Mouse (Mus musculus): ENCODE data around the gene Braf. TPM values are rescaled to one million over a fixed set of nuclear protein-coding genes. Genes with fewer than 3 reads are reported as not detected.
A peak's percentile ranks its signal among the peaks of the same experiment; 100 is the strongest.
"Not testable (repeated sequence)": the region's sequence is repeated elsewhere in the genome, so short reads cannot be mapped to it uniquely, and the experiment has no call there.

Gene Braf
- polyA plus RNA-seq, 1 experiment from 2014 or later = 19.6 TPM

DNA sequence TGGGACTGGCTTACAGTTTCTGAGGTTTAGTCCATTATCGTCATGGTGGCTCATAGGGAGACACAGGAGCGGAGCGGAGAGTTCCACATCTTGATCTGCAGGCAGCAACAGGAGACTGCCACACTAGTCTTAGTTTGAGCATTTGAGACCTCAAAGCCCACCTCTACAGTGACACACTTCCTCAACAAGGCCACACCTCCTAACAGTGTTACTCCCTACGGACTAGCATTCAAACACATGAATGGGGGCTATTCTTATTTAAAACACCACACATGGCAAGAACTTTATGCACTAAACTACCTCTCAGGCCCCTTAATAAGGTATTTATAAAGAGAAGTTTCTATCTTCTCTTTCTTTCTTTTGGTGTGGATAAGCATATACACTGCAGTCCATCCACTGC lies 19.6 kb downstream of the Braf start:
- WGBS = 95% methylated on average over 4 of the region's 4 CpGs
- H3K36me3 ChIP-seq (ENCODE audit: insufficient read depth) = no peaks in the 10 kb centered on the region
- no peaks in the 10 kb centered on the region for H3K4me1 ChIP-seq (ENCODE audit: insufficient read depth)
- no peak overlapping the region for H3K9ac ChIP-seq
- no peak for TF ChIP-seq CTCF (IDR thresholded peaks at IDR 0.05; ENCODE audit: low read depth)
- DNase-seq (no peak), ATAC-seq (ENCODE audit: insufficient read depth) (no peak)
- no peak overlapping the region for H3K4me3 ChIP-seq (ENCODE audit: low read depth, low read length)
- H3K9me3 ChIP-seq (ENCODE audit: low read depth, low read length) = no peaks in the 10 kb centered on the region
- no peak overlapping the region for H3K27ac ChIP-seq (ENCODE audit: low read depth)
- no peak overlapping the region for H3K4me2 ChIP-seq
- H3K27me3 ChIP-seq (ENCODE audit: insufficient read depth, low read length) = no peaks in the 10 kb centered on the region

DNA sequence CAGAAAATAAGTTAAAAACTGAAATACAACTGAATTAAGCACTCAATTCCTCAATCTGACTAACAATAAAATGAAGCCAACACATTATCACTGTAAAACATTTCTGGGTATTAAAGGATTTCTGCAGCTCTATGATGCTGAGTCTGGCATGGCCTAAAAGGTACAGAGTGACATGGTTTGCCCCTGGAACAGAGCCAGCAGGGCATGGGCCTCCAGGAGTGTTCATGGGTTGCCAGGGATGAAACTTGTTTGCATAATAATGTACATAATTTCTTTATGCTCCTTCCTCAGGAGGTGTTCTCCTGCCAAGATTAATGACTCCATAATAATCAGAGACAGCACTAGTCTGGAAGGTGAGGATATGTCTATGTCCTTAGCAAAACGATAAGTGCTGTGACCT lies 32.1 kb downstream of the Braf start:
- H3K4me3 ChIP-seq (ENCODE audit: low read depth, low read length) = no peak overlapping the region
- no peaks in the 10 kb centered on the region for H3K4me1 ChIP-seq (ENCODE audit: insufficient read depth)
- no peaks in the 10 kb centered on the region for H3K27me3 ChIP-seq (ENCODE audit: insufficient read depth, low read length)
- no peak for ATAC-seq (ENCODE audit: insufficient read depth)
- H3K27ac ChIP-seq (ENCODE audit: low read depth) = no peak overlapping the region
- no peak overlapping the region for H3K4me2 ChIP-seq
- no peak for DNase-seq
- H3K9ac ChIP-seq = no peak overlapping the region
- no peaks in the 10 kb centered on the region for H3K36me3 ChIP-seq (ENCODE audit: insufficient read depth)
- no peak for TF ChIP-seq CTCF (IDR thresholded peaks at IDR 0.05; ENCODE audit: low read depth)
- H3K9me3 ChIP-seq (ENCODE audit: low read depth, low read length) = no peaks in the 10 kb centered on the region
- WGBS = 80% methylated on average over 1 of the region's 1 CpGs

DNA sequence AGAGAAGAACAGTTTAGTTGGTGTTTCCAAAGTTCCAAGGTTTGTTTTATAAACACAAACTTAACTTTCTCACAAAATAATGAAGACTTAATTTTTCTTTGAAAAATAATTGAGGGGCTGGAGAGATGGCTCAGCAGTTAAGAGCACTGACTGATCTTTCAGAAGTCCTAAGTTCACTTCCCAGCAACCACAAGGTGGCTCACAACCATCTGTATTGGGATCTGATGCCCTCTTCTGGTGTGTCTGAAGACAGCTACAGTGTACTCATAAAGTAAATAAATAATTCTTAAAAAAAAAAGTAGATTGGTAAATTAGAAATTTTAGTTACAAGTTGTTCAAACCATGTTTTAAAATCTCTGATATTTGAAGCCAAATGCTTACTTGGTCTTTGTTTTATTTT lies 38.4 kb downstream of the Braf start:
- TF ChIP-seq CTCF (IDR thresholded peaks at IDR 0.05; ENCODE audit: low read depth) = 0 out of 2 replicates have a peak, but pooled peaks have one; percentile 11
- H3K36me3 ChIP-seq (ENCODE audit: insufficient read depth); H3K9ac ChIP-seq; H3K27ac ChIP-seq (ENCODE audit: low read depth); ATAC-seq (ENCODE audit: insufficient read depth); H3K4me2 ChIP-seq; H3K4me3 ChIP-seq (ENCODE audit: low read depth, low read length); DNase-seq; H3K4me1 ChIP-seq (ENCODE audit: insufficient read depth); H3K9me3 ChIP-seq (ENCODE audit: low read depth, low read length); H3K27me3 ChIP-seq (ENCODE audit: insufficient read depth, low read length): not testable (repeated sequence)

DNA sequence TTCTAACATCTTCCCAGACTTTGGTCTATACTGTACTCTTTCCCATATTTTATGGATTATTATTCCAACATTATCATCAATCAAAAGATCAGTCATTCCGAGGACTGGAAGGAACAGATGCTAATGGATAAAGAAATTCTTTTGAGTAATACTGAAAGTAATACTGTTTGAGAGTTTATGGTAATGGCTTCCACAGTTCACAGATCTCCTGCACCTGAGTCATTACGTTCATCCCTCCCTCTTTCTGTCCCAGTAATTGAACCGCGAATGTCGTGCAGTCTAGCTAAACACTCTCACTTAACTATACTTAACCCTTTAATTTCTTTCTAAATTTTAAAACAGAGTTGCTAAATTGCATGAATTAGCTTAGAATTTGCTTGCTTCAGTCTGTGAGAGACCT lies 43.5 kb downstream of the Braf start:
- H3K4me1 ChIP-seq (ENCODE audit: insufficient read depth) = no peaks in the 10 kb centered on the region
- TF ChIP-seq CTCF (IDR thresholded peaks at IDR 0.05; ENCODE audit: low read depth) = no peak
- no peak overlapping the region for H3K4me2 ChIP-seq
- H3K9me3 ChIP-seq (ENCODE audit: low read depth, low read length) = no peaks in the 10 kb centered on the region
- no peak for DNase-seq
- ATAC-seq (ENCODE audit: insufficient read depth) = no peak
- H3K27ac ChIP-seq (ENCODE audit: low read depth) = no peak overlapping the region
- no peak overlapping the region for H3K9ac ChIP-seq
- 53% methylated on average over 5 of the region's 5 CpGs for WGBS
- no peaks in the 10 kb centered on the region for H3K27me3 ChIP-seq (ENCODE audit: insufficient read depth, low read length)
- no peak overlapping the region for H3K4me3 ChIP-seq (ENCODE audit: low read depth, low read length)
- H3K36me3 ChIP-seq (ENCODE audit: insufficient read depth) = peaks cover 9% of the 10 kb centered on the region

DNA sequence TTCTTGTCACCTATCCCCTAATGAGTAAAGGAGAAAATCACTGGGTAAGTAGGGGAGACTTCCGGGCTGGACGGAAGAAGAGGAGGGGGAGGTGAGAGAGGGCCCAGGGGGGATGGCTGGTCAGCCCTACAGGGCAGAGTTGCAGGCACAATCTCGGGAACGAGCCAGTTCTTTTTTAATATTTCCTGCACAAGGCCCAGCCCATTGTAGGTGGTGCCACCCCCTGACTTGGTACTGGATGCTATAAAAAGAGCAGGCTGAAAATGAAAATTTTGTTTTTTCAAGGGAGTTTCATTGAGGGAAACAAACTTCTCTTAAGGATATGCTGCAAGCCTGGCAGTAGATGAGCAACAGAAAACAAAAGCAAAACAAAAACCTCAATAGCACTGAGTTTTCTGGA lies 44.7 kb downstream of the Braf start:
- DNase-seq (no peak), ATAC-seq (ENCODE audit: insufficient read depth) (no peak)
- Histone ChIP-seq H3K9ac (no peak overlapping the region), H3K4me3 (ENCODE audit: low read depth, low read length) (no peak overlapping the region), H3K9me3 (ENCODE audit: low read depth, low read length) (no peaks in the 10 kb centered on the region), H3K27ac (ENCODE audit: low read depth) (no peak overlapping the region), H3K4me1 (ENCODE audit: insufficient read depth) (no peaks in the 10 kb centered on the region), H3K27me3 (ENCODE audit: insufficient read depth, low read length) (no peaks in the 10 kb centered on the region), H3K36me3 (ENCODE audit: insufficient read depth) (peaks cover 16% of the 10 kb centered on the region), H3K4me2 (no peak overlapping the region)
- TF ChIP-seq CTCF (IDR thresholded peaks at IDR 0.05; ENCODE audit: low read depth) = no peak
- WGBS = 58% methylated on average over 4 of the region's 4 CpGs

DNA sequence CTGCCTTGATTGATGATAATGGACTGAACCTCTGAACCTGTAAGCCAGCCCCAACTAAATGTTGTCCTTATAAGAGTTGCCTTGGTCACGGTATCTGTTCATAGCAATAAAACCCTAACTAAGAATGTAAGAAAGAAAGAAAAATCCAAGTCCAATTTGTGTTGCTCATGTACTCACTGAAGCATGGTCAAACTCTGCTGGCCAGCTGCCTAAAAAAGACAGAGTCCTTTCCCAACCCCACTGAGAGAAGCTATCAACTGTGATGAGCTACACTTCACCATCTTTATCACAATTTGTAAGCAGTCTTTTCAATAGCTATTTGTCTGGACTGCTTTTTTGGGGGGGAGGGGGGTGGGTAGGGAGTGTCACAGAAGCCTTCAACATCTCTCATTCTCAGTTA lies 47.0 kb downstream of the Braf start:
- no peaks in the 10 kb centered on the region for H3K4me1 ChIP-seq (ENCODE audit: insufficient read depth)
- no peak for TF ChIP-seq CTCF (IDR thresholded peaks at IDR 0.05; ENCODE audit: low read depth)
- no peak overlapping the region for H3K27ac ChIP-seq (ENCODE audit: low read depth)
- peaks cover 14% of the 10 kb centered on the region for H3K36me3 ChIP-seq (ENCODE audit: insufficient read depth)
- no peaks in the 10 kb centered on the region for H3K9me3 ChIP-seq (ENCODE audit: low read depth, low read length)
- ATAC-seq (ENCODE audit: insufficient read depth) (no peak), DNase-seq (no peak)
- WGBS = 100% methylated on average over 1 of the region's 1 CpGs
- no peak overlapping the region for H3K9ac ChIP-seq
- H3K4me3 ChIP-seq (ENCODE audit: low read depth, low read length) = no peak overlapping the region
- H3K27me3 ChIP-seq (ENCODE audit: insufficient read depth, low read length) = no peaks in the 10 kb centered on the region
- H3K4me2 ChIP-seq = no peak overlapping the region

DNA sequence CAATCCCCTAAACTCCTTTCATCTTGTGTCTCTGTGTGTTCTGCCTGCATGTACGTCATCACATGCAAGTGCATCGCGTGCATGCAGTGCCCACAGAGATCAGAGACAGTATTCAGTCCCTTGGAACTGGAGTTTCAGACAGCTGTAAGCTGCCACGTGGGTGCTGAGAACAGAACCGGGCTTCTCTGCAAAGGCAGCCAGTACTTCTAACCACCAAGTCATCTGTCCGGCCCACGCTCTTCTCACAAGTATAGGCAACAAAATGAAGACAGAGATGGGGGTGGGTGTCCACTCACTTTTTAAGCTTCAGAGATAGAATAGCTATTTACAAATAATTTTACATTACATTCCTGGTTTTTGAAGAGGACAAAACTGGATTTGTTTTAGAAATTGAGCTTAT lies 50.2 kb downstream of the Braf start:
- peaks cover 25% of the 10 kb centered on the region for H3K36me3 ChIP-seq (ENCODE audit: insufficient read depth)
- H3K27ac ChIP-seq (ENCODE audit: low read depth) = no peak overlapping the region
- ATAC-seq (ENCODE audit: insufficient read depth) = no peak
- H3K27me3 ChIP-seq (ENCODE audit: insufficient read depth, low read length) = no peaks in the 10 kb centered on the region
- WGBS = 84% methylated on average over 7 of the region's 7 CpGs
- DNase-seq = no peak
- no peaks in the 10 kb centered on the region for H3K9me3 ChIP-seq (ENCODE audit: low read depth, low read length)
- no peak for TF ChIP-seq CTCF (IDR thresholded peaks at IDR 0.05; ENCODE audit: low read depth)
- H3K9ac ChIP-seq = no peak overlapping the region
- no peaks in the 10 kb centered on the region for H3K4me1 ChIP-seq (ENCODE audit: insufficient read depth)
- no peak overlapping the region for H3K4me3 ChIP-seq (ENCODE audit: low read depth, low read length)
- H3K4me2 ChIP-seq = no peak overlapping the region

DNA sequence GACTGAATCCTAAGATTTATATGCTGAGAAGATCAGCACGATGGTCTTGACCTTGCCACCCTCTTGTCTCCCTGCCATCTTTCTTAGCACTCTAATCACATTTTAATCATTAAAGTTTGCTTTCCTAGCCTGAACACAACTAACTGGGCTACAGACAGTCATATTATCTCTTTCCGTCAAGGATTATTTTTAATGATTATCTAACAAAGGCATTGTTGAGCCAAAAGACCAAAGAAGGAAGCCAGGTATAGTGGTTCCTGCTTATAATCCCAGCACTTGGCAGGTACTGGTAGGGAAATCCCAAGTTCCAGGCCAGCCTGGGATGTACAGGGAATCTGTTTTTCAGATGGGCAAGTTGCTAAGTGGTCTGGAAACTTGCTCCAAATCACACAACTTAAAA lies 114.0 kb downstream of the Braf start:
- no peaks in the 10 kb centered on the region for H3K4me1 ChIP-seq (ENCODE audit: insufficient read depth)
- no peak overlapping the region for H3K4me2 ChIP-seq
- peaks cover 34% of the 10 kb centered on the region for H3K36me3 ChIP-seq (ENCODE audit: insufficient read depth)
- H3K27ac ChIP-seq (ENCODE audit: low read depth) = no peak overlapping the region
- DNase-seq (no peak), ATAC-seq (ENCODE audit: insufficient read depth) (no peak)
- H3K27me3 ChIP-seq (ENCODE audit: insufficient read depth, low read length) = no peaks in the 10 kb centered on the region
- 86% methylated on average over 2 of the region's 2 CpGs for WGBS
- no peak for TF ChIP-seq CTCF (IDR thresholded peaks at IDR 0.05; ENCODE audit: low read depth)
- H3K4me3 ChIP-seq (ENCODE audit: low read depth, low read length) = no peak overlapping the region
- H3K9ac ChIP-seq = no peak overlapping the region
- no peaks in the 10 kb centered on the region for H3K9me3 ChIP-seq (ENCODE audit: low read depth, low read length)

Measured in lung, embryonic 14.5 days (tissue).